Mouse (Mus musculus) liver, adult 2 months (tissue): ENCODE results near the gene Sptbn1.

Experiments used
- CTCF ChIP-seq: fragments of 200-500 bp; IDR thresholded peaks from 2 replicates; pipeline ENCODE4 v1.5.1; 2011; ENCODE audit warnings: low read depth, low read length, control low read depth
- POLR2A ChIP-seq: fragments of 200-500 bp; IDR thresholded peaks from 2 replicates; pipeline ENCODE4 v1.6.1; 2011; ENCODE audit warnings: low read length, control low read depth; ENCODE audit not compliant: insufficient read depth; ENCODE audit errors: extremely low read depth

- peak; percentile 47 for TF ChIP-seq CTCF
- no peak for TF ChIP-seq POLR2A
These were observed 210.7 kb downstream of the Sptbn1 start for GRCm38 (mm10) chr11:30057299-30057698.
